9 mouse cellular contexts compared by ENCODE assay signal in the genomic region with DNA sequence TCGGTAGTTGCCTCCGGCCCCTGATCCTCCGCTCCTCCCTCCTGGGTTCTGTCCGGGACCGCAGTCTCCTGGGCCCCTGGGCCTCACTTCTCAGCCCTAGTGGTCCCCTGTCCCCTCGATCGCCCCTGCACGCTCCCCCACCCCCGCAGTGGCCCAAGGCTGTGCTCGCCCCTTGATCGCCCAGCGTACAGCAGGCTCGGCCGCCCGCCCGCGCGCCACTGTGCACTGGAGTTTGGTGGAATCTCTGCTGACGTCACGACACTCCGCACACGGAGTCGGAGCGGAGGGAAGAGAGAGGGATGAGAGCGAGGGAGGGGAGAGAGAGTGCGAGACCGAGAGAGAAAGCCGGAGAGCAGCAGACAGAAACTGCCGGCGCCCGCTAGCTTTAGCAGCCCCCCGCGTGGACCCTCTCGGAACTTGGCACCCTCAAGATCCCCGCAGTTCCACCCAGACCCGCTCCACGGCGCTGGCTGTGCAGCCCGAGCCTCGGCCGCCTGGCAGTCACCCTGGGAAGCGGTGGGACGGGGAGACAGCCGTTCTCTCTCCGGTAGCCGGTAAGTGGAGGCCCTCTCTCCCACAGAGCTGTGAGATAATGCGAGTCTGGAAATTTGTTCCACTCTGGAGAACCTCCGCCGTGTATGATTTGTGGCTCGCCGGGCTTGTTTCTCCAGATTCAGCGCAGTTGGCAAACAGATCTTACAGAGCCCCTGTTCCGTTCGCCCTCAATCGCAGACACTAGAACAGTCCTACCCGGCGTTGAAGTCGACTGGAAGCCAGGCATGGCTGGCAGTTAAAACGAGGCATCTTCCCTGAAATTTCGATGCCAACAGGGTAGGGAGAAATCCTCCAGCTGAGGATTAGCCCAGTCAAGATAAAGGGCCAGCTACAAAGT. TPM values are rescaled to one million over a fixed set of nuclear protein-coding genes. Genes with fewer than 3 reads are reported as not detected.
DNase-seq lines count a peak whose midpoint lies in the region; ATAC-seq and TF ChIP-seq lines count a peak whose summit lies in the region.
"Had no signal": no experiment of that assay in that cellular context is flagged by ENCODE, and none has a peak within 500 bp of the region (broad histone marks: within the 10 kb centered on the region; RNA-seq: fewer than 3 reads in every experiment).

Gene Pitx2 (plus strand): TSS at position 270 of the 892 bp plus-strand sequence.

- no peaks in the 10 kb centered on the region for H3K36me3 ChIP-seq in heart, embryonic 13.5 days
- H3K36me3 ChIP-seq in liver, embryonic 14.5 days (replicated peaks; ENCODE audit: control insufficient read depth, insufficient read depth, low read depth): no peaks in the 10 kb centered on the region
- H3K36me3 ChIP-seq: G1E had no signal

- H3K9ac ChIP-seq in heart, embryonic 13.5 days: peak within 1 kb of the TSS; percentile 70
- H3K9ac ChIP-seq in liver, embryonic 14.5 days (replicated peaks): no peak within 1 kb of the TSS

- whole genome bisulfite sequencing in heart, embryonic 13.5 days: under 1% methylated on average over 60 of the region's 60 CpGs
- WGBS in liver, embryonic 14.5 days (ENCODE audit: insufficient replicate concordance): 1% methylated on average over 60 of the region's 60 CpGs

- intact Hi-C loops in heart, postnatal 14 days (cut with DNase I): loop anchor here (5.0 to 10.0 kb wide), 4 partner anchors 735 to 1905 kb away; partner anchors contain the start of gene Neurog2

- no peaks in the 10 kb centered on the region for H3K9me3 ChIP-seq in heart, embryonic 13.5 days
- no peaks in the 10 kb centered on the region for H3K9me3 ChIP-seq in liver, embryonic 14.5 days (ENCODE audit: control insufficient read depth, low read length)

- peaks cover 39% of the 10 kb centered on the region for H3K4me1 ChIP-seq in heart, embryonic 13.5 days
- H3K4me1 ChIP-seq in liver, embryonic 14.5 days (replicated peaks; ENCODE audit: control insufficient read depth in 2 of 2, insufficient read depth in 2 of 2, low read length in 1 of 2): no peaks in the 10 kb centered on the region

- no peak for TF ChIP-seq CTCF in liver, embryonic 14.5 days (IDR thresholded peaks at IDR 0.05; ENCODE audit: low read depth)

- H3K27me3 ChIP-seq in heart, embryonic 13.5 days (replicated peaks): peaks cover 94% of the 10 kb centered on the region
- H3K27me3 ChIP-seq in liver, embryonic 14.5 days (ENCODE audit: control insufficient read depth, insufficient read depth, low read length): peaks cover 92% of the 10 kb centered on the region

- peak within 1 kb of the TSS; percentile 57 for H3K4me3 ChIP-seq in heart, embryonic 13.5 days
- H3K4me3 ChIP-seq in liver, embryonic 14.5 days (ENCODE audit: insufficient read depth in 1 of 2, low read depth in 2 of 2, low read length in 2 of 2): 0 out of 4 replicates have a peak within 1 kb of the TSS, but pooled peaks of 1 of the 2 experiments have one; percentile 6

- no peak for DNase-seq in heart, postnatal 14 days
- DNase-seq in embryo, embryonic 10.5 days (ENCODE audit: low spot score): peak; percentile 86
- DNase-seq in heart, postnatal 4 days: peak; percentile 45
- DNase-seq in liver, embryonic 14.5 days (ENCODE audit: low read depth in 3 of 3, low spot score in 3 of 3): no peak
- DNase-seq in testis, postnatal 10 days (ENCODE audit: low spot score): peak; percentile 55
- DNase-seq in left cerebral cortex, adult 8-10 months (ENCODE audit: low spot score in 2 of 2): no peak
- DNase-seq in MN1 (ENCODE audit: low spot score): no peak

- no peak for ATAC-seq in heart, embryonic 13.5 days (ENCODE audit: extremely low read depth, insufficient number of reproducible peaks, low FRiP score, low TSS enrichment)
- ATAC-seq in liver, embryonic 14.5 days (ENCODE audit: insufficient read depth): no peak

- peak within 1 kb of the TSS; percentile 87 for H3K4me2 ChIP-seq in heart, embryonic 13.5 days
- peak within 1 kb of the TSS; percentile 26; the same call in 1 of the 2 replicates for H3K4me2 ChIP-seq in liver, embryonic 14.5 days (ENCODE audit: low read depth)

- no peak within 1 kb of the TSS for H3K27ac ChIP-seq in heart, embryonic 13.5 days (replicated peaks)
- H3K27ac ChIP-seq in liver, embryonic 14.5 days: no peak within 1 kb of the TSS

- no peak for TF ChIP-seq EP300 in liver, embryonic 14.5 days (IDR thresholded peaks at IDR 0.05; ENCODE audit: low read depth)

RNA-seq across cellular contexts. Expression of gene Pitx2, which starts in this region (rescaled TPM):
- polyA plus RNA-seq in heart, embryonic 13.5 days (2015; fragmentation: Nextera tagmentation; extraction: Ambion mirVana): 29.2 and 30.1 TPM in 2 replicates
- under 1 TPM; 0.83 to 0.91 TPM for total RNA-seq in heart, postnatal 14 days (2021)
- 10 to 100 TPM in 1 of 2 experiments, 1 to 10 TPM in 1; 9.4 to 12.8 TPM for total RNA-seq in heart, postnatal 4 days (2021)
- polyA plus RNA-seq in liver, embryonic 14.5 days (2012; rRNA removed): 0.52 and 0.71 TPM in 2 replicates
- 0.36 and 0.47 TPM in 2 replicates for polyA plus RNA-seq in liver, embryonic 14.5 days (2014; fragmentation: Nextera tagmentation; extraction: Ambion mirVana)
- total RNA-seq in left cerebral cortex, adult 8-10 months (2022): not detected
- polyA plus RNA-seq: G1E had no signal

Comparison
In these comparisons a context has a peak if more than half of its experiments do, and no peak if none do; other contexts are left out.
1. RNA of gene Pitx2 (total RNA-seq): 9.4 to 12.8 TPM in heart, postnatal 4 days; 0.83 to 0.91 TPM in heart, postnatal 14 days and not detected in left cerebral cortex, adult 8-10 months; every median in the first group is over 4 times any median in the second.
2. RNA of gene Pitx2 (polyA plus RNA-seq): 29.2 to 30.1 TPM in heart, embryonic 13.5 days; 0.36 to 0.71 TPM in liver, embryonic 14.5 days; every median in the first group is over 10 times any median in the second.
3. DNase-seq: peak in embryo, embryonic 10.5 days (single experiment), heart, postnatal 4 days (single experiment) and testis, postnatal 10 days (single experiment); none in heart, postnatal 14 days (0 of 2), liver, embryonic 14.5 days (0 of 3), left cerebral cortex, adult 8-10 months (0 of 2) and MN1 (single experiment).